Mouse (Mus musculus): ENCODE results near the gene Pik3r5.
A peak's percentile ranks its signal among the peaks of the same experiment; 100 is the strongest.

Pik3r5 gene

GRCm38 (mm10) chr11:68401428-68401827 lies 30.5 kb upstream of the Pik3r5 start:
- no peak for DNase-seq

GRCm38 (mm10) chr11:68404185-68404584 lies 27.7 kb upstream of the Pik3r5 start:
- DNase-seq, result peak; percentile 57 to 64

GRCm38 (mm10) chr11:68405576-68405975 lies 26.3 kb upstream of the Pik3r5 start:
- DNase-seq, result no peak

GRCm38 (mm10) chr11:68407266-68407926 lies 24.5 kb upstream of the Pik3r5 start:
- no peak for DNase-seq

DNA sequence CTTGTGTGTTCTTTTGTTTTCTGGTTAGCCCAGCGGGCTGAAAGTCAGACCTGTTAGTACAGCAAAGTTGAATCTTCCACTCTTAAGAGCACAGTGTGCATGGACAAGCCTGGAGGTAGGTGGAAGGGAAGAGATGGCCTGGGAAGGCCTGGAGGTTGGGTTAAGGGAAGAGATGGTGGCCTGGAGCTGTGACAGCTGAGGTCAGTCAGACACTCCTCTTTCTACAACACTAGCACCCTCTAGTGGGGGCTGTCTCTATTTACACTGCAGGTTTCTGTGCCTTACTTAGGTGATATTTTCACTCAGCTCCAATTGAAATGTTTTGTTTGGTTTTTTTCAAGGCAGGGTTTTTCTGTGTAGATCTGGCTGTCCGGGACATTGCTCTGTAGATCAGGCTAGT lies 23.8 kb upstream of the Pik3r5 start:
- DNase-seq, result peak; percentile 59 to 63

GRCm38 (mm10) chr11:68417001-68417400 lies 14.9 kb upstream of the Pik3r5 start:
- DNase-seq, result no peak

DNA sequence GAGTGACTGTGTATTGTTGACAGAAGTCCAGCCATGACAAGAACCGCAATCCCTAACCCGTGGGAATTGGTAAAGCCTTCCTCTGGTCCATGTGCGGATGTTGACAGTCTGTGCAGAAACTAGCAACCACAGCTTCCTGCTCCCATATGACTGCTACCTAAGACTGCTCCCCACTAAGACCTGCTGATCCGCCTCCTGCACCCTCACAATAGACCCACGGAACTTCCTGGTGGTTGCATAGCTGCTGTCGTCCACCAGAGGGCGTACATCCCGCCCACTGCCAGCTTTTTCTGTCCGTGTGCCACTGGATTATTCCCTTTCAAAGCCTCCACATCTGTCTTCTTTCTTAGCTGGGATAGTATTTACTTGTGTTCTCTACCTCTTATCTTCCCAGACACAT lies 14.1 kb upstream of the Pik3r5 start:
- DNase-seq, result peak; percentile 77 to 86

- DNase-seq, result no peak
These were observed 6.2 kb upstream of the Pik3r5 start for GRCm38 (mm10) chr11:68425492-68426315.

- DNase-seq, result peak in 1 of 2 experiments; percentile 53
These were observed 4.8 kb upstream of the Pik3r5 start for GRCm38 (mm10) chr11:68427083-68427570.

DNA sequence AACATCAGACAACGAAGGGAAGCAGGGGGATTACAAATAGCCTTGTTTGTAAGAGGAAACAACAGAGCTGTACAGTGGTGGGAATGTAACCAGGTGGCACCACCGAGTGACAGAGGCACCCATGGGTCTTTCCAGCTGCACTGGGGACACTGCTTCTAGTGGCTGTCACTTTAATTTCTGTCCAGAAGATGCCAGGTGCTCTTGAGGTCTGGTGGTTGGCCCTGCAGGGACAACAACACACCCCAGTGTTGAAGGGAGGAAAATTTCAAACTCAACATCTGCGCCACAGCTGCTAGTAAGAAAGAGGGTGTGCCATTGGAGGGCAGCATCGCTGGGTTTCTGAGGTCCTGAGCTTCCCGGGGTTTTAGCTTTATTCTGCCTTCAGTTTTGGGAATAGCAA lies 1.3 kb upstream of the Pik3r5 start:
- peak; percentile 67 to 78 for DNase-seq

GRCm38 (mm10) chr11:68432361-68433021 lies 570 bp downstream of the Pik3r5 start:
- DNase-seq, result peak; percentile 53 to 62

GRCm38 (mm10) chr11:68433534-68433933 lies 1.6 kb downstream of the Pik3r5 start:
- no peak for DNase-seq

GRCm38 (mm10) chr11:68434697-68435096 lies 2.8 kb downstream of the Pik3r5 start:
- DNase-seq, result no peak

- DNase-seq, result no peak
These were observed 3.7 kb downstream of the Pik3r5 start for GRCm38 (mm10) chr11:68435601-68436000.

GRCm38 (mm10) chr11:68436376-68436775 lies 4.5 kb downstream of the Pik3r5 start:
- DNase-seq, result no peak

DNA sequence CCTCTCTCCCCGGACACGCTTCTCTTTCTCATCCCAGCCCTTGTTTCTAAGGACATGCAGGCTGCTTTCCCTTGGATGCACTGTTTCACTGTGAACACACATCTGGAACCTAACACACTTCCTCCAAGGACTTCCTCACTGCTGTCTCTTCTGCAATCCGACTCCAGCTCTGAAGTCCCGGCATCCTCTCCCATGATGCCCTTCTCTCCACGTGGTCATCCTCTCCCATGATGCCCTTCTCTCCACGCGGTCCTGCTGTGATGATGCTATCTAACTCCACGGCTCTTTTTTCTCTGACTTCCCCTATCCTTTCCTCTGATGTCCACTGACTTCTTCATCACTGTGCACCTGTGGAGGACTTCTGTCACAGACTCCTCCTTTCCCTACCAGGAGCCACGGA lies 8.2 kb downstream of the Pik3r5 start:
- DNase-seq, result no peak

GRCm38 (mm10) chr11:68440965-68441364 lies 9.0 kb downstream of the Pik3r5 start:
- no peak for DNase-seq

- DNase-seq, result no peak
These were observed 10.4 kb downstream of the Pik3r5 start for GRCm38 (mm10) chr11:68442346-68442745.

GRCm38 (mm10) chr11:68442983-68443638 lies 11.2 kb downstream of the Pik3r5 start:
- DNase-seq, result no peak

GRCm38 (mm10) chr11:68445901-68446300 lies 14.0 kb downstream of the Pik3r5 start:
- DNase-seq, result no peak

GRCm38 (mm10) chr11:68446547-68446946 lies 14.6 kb downstream of the Pik3r5 start:
- DNase-seq, result no peak

GRCm38 (mm10) chr11:68447242-68447641 lies 15.3 kb downstream of the Pik3r5 start:
- no peak for DNase-seq

DNA sequence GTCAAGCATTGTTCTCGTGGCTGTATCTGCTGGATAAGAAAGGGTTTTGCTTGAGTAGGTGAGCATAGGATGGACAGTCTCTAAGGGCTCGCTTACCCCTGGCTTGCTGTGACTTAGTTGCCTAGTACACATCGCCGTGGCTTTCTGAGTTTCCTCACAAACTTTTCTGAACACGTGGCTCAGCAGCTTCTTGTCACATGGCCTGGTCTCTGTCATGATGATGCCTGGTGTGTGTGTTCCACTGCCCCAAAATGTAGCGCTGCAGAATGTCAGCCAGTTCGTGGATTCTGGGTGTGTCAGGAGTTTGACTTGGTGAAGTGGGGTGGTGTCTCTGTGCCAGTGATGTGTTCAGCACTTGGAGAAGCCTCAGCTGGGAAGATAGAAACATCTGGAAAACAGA lies 16.4 kb downstream of the Pik3r5 start:
- DNase-seq, result no peak

Data from thymus, postnatal 36 days (tissue).